Mouse (Mus musculus) forebrain, embryonic 13.5 days (tissue): Measurements from ENCODE around the gene Cyp2c55. TPM values are rescaled to one million over a fixed set of nuclear protein-coding genes. Genes with fewer than 3 reads are reported as not detected.

ENCODE experiments used
- microRNA-seq: library from miRNA; unstranded; fragments of <30 nt; microRNA quantifications from one replicate; pipeline ENCODE4, GENCODE M21; 2016
- polyA plus RNA-seq: library from polyadenylated mRNA; unstranded; fragments of >200 nt; fragmentation: Nextera tagmentation; extraction: Ambion mirVana; gene quantifications from 2 replicates; pipeline ENCODE4 v1.2.1, GENCODE M21; 2015

Gene Cyp2c55
- polyA plus RNA-seq, 1 experiment from 2014 or later, result not detected

Small RNAs within 50 kb of the gene (microRNA-seq; reads per million reads assigned to microRNA genes)
- not detected for gene Gm23800

Other genes with a start within 250 kb of the Cyp2c55 start
- gene Noc3l, start 187.8 kb upstream of the Cyp2c55 start, polyA plus RNA-seq, result 7.5 and 8.4 TPM in 2 replicates
- gene Tbc1d12, start 170.4 kb upstream of the Cyp2c55 start, polyA plus RNA-seq, result 3.4 and 3.8 TPM in 2 replicates
- 51.5 and 54.6 TPM in 2 replicates for gene Hells, start 76.1 kb upstream of the Cyp2c55 start, polyA plus RNA-seq
- not detected in 2 replicates for gene Cyp2c65, start 54.0 kb downstream of the Cyp2c55 start, polyA plus RNA-seq
- gene Cyp2c66, start 106.9 kb downstream of the Cyp2c55 start, polyA plus RNA-seq, result not detected in 2 replicates